Mouse (Mus musculus) ES-CJ7 (cell line): ENCODE data around the gene Vmn2r30.
"Not testable (repeated sequence)": the region's sequence is repeated elsewhere in the genome, so short reads cannot be mapped to it uniquely, and the experiment has no call there.

ENCODE experiments used
- DNase-seq: peaks from one replicate; pipeline ENCODE4 v3.0.0; 2011; ENCODE audit warnings: low read depth, low spot score

Gene Vmn2r30

GRCm38 (mm10) chr7:7337509-7337908 lies at the start of gene Vmn2r30:
Gene Vmn2r30, minus strand, starts transcription at chr7:7337609.
- DNase-seq, result not testable (repeated sequence)

- DNase-seq, result not testable (repeated sequence)
These were observed 37.0 kb upstream of the Vmn2r30 start, which contains the start of gene Gm45783 for GRCm38 (mm10) chr7:7374431-7374830. Gene Gm45783, minus strand, starts transcription at chr7:7374573.

GRCm38 (mm10) chr7:7295595-7295994 lies 41.8 kb downstream of the Vmn2r30 start:
- peak; percentile 66 for DNase-seq

GRCm38 (mm10) chr7:7281383-7281782 lies 56.0 kb downstream of the Vmn2r30 start:
- no peak for DNase-seq

- peak; percentile 74 for DNase-seq
These were observed 59.3 kb downstream of the Vmn2r30 start, which contains the start of gene Gm45844 for GRCm38 (mm10) chr7:7277966-7278567. Gene Gm45844, minus strand, starts transcription at chr7:7278289.

- peak; percentile 16 for DNase-seq
These were observed 59.9 kb downstream of the Vmn2r30 start for GRCm38 (mm10) chr7:7277556-7277955.
